Mouse (Mus musculus): Measurements from ENCODE around the gene Trpm4.
"Not testable (repeated sequence)": the region's sequence is repeated elsewhere in the genome, so short reads cannot be mapped to it uniquely, and the experiment has no call there.

The Trpm4 gene

DNA sequence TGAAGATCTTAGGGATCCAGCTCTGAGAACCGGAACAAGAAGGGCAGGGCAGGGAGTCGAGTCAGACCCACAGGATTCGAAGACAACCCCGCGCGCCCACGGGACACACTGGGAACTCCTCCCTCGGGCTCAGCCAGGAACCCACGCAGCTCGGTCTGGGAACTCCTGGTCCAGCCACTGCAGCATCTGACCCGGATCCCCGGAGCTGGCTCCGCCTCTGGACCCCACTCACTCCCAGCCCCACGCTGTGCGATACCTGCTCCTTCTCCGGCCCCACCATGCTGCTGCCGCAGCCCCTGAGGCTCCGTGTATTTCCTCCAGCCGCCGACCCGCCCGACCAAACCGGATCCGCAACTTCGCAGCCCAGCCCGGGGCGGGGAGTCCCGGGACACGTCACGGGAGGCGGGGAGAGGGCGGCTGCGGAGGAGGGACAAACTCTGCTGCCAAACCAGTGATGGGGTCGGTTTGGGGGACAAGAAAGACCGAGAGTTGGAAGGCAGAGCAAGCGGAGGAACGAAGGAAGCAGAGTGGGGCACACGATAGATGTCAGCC, at the start of gene Trpm4:
Gene Trpm4, minus strand, starts transcription at position 350 of the 552 bp plus-strand sequence.
- peak; percentile 76 to 77 for DNase-seq

DNA sequence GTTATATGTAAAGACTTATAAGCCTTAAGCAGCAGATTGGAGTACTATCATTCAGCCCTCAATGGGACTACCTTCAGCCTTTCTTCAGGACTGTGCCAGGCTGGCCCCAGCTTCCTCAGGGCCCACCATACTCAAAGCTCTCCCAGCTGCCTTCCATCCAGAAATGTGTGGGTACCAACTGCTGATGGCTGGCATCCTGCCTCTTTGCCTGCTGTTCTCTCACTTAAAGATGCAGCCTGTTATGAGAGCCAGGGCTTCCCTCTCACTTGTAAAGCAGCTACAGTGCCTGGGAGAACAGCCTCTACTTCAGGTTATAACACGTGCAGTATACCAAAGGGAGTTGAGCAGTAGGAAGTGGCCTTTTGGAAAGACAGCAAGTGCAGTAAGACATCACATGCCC, 42.5 kb upstream of the Trpm4 start:
- DNase-seq = no peak

DNA sequence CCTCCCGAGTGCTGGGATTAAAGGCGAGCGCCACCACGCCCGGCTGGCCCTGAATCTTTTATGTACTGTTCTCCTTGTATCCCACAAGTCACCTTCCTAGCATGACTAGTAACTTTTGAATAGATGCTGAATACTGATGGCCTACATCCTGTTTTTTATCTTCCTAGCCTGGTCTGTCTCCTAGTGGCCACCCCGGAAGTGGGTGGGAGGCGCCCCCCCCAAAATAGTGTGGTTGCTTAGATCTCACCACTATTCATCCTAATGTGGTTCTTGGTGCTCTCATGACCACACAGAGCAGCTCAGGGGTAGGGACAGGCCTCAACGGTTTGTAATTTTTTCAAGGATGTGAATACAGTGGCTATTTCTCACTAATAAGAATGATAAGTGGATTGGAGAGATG, 41.0 kb upstream of the Trpm4 start:
- no peak for DNase-seq

DNA sequence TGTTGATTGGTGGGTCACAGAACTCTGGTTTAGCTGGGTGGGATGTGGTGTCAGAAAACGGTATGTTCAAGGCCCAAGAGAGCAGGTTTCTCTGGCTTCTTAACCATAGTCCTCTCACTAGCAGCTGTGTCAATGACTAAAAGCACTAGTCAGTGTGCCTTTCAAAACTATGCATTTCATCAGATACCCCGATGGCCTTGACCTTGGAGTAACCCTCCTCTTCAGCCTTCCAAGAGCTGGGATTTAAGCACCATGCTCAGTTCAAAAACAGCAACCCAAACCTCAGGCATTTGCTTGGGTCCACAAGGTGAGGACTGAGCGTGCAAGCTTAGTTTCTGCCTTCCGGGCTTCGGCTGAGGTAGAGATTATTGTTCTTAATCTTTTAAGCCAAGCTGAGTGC, 38.8 kb upstream of the Trpm4 start:
- no peak for DNase-seq

DNA sequence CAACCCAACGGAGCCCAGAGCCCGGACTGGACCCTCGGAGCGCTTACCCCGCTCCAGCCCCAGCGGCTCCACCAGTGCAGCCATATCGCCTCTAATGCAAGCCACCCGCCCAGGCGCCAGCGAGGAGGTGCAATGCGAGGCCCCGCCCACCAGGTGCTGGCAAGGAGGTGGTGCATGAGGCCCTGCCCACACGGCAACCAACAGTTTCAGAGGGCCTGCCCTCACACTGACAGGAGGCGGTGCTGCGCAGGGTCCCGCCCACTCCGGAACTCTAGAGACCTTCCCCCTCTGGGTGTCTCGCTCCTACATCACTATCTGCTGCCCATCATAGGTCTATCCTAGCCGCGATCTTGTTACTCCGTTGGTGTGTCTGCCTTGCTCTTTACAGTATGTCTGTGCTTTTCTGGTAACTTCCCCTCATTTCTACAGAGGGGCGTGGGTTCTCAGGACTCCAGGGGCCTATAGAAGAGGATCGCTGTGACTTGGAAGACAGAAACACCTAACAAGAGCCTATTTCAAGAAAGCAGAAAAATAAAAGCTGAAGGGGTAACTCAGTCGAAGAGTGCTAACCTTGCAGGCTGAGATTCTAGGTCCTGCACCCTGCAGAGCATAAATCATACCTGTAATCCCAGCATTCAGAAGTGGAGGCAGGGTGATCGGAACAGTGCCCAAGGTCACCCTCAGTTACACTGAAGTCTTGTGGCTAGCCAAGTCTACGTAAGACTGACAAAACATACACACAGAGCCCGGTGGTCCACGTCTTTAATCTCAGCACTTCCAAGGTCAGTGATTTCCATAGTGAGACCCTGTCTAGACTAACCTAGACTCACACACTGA, 37.1 kb upstream of the Trpm4 start, which contains the start of gene Lin7b:
Gene Lin7b, minus strand, starts transcription at position 109 of the 837 bp plus-strand sequence.
- DNase-seq = peak; percentile 81 to 85

DNA sequence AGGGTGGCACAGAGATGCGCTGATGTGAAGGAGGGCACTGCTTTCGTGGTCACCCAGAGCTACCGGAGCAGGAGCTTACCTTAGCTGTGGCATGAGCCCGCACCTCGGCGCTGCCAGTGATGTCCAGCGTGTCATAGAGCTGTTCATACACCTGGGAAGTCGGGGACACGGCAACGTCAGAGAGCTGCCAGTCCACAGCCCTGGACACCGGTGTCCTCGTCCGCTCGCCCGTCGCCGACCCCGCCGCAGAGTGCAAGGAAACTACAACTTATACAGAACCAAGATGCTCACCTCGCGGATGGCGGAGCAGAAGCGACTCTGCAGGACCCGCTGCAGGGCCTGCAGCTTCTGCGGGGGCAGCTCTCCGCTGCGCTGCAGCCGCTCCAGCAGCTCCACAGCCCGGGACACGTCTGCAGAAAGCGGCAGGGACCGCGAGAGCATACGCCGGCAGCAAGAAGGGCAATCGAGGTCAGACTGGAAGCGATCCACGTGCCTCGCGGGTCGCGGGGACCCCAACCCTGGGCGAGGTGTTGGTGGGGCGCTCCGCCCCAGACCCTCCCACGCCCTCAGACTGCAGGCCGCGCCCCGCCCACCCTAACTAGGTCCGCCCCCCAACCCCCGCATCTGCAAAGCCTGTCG, 36.4 kb upstream of the Trpm4 start:
- no peak for DNase-seq

DNA sequence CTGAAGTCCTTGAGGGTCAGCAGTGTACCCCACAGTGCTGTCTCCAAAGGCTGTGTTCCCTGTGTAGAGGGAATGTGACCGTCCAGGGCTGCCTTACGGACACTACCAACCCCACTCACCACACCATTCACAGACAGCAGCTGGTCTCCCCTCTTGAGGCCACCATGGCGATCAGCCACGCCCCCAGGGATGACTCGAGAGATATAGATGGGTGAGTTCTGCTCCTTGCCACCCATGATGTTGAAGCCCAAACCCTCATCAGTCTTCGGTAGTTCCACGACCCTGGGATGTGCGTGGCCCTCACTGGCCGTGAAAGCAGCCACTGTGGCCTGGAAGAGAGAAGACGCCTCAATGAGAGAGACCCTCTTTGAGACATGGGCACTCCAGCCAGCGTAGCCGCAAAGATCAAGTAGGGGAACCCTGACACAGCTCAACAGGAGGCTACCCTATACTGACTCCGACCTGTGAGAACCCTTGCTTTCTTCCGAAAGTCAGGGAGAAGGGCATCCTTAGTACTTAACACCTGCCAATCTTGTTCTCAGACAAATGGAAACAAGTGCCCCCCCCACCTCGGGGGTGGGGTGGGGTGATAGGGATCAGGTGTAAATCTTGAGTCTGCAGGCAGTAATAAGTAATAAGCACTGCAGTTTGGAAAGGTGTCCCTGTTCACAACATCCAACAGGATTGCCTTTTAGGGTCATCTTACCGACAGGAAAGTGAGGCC, 35.6 kb upstream of the Trpm4 start:
- DNase-seq = no peak

DNA sequence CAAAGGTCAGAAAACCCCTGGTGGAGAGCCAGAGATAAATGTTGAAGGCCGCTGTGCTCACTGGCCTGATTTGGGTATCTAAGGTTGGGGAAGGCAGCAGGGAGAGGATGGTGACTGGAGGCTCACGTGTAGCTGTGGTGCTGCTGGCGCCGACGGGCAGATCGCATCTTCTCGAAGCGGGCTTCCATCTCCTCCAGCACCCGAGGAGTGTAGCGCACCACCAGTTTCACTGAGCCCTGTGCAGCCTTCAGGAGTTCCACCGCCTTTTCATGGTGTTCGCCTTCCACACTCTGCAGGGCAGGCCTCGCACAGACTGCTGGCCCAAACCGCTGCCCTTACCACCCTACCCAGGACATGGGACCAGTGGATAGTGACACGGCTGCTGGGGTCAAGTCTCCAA, 34.6 kb upstream of the Trpm4 start:
- DNase-seq = no peak

DNA sequence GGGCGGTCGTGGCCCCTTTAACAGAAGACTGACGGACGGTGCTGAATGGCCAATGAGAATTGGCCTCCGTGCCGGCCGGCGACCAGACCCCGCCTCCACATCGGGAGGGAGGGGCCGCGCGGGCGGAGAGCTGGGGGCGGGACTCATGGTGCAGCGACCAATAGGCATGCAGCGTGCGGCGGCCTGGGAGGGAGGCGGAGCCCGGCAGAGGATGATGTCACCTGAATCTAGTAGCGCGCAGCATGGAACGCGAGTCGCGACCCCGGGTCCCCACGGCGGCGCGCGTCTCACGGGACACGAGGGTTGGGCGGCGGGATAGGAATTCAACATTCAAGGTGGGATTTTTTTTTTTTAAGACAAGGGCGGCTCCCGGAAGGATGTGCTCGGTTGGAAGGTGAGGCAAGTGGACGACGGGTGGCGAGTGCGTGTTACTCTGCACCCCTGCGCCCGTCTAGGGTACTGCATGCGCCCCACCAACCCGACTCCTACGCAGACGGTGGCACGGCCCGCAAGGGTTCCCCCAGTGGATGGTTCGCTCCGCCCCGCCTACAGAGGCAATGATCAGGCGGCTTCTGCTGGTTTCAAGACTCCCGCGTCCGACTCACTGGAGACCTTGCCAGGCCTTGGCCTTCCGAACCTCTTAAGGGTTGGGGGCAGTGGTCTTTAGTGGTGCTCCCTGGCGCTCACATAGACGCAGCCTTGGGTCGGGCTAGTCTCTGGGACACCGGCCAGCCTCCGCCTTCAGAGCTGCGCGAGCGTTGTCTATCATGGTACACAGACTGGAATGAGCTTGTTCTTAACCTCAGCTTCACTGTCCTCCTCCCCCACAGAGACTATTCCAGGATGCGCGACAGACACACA, 33.7 kb upstream of the Trpm4 start:
- DNase-seq = peak; percentile 93

DNA sequence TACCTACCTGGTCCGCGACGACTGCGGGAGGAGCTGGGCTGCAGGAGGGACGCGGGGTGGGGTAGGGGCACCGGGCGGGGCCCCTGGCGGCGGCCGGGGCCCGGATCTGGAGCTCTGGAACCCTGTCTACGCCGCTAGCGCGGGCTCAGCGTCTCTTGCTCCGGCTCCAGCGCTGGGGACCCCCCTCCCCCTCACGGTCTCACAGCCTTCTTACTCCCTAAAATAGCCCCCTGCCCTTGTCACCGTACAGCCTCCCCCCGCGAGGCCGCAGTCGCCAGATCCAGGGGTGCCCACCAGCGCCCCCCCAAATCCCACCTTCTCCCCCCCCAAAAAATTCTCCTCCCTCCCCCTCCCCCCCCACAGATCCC, 33.1 kb upstream of the Trpm4 start, which contains the start of gene Ppfia3:
Gene Ppfia3, minus strand, starts transcription at position 368 of the 368 bp plus-strand sequence.
- no peak for DNase-seq

DNA sequence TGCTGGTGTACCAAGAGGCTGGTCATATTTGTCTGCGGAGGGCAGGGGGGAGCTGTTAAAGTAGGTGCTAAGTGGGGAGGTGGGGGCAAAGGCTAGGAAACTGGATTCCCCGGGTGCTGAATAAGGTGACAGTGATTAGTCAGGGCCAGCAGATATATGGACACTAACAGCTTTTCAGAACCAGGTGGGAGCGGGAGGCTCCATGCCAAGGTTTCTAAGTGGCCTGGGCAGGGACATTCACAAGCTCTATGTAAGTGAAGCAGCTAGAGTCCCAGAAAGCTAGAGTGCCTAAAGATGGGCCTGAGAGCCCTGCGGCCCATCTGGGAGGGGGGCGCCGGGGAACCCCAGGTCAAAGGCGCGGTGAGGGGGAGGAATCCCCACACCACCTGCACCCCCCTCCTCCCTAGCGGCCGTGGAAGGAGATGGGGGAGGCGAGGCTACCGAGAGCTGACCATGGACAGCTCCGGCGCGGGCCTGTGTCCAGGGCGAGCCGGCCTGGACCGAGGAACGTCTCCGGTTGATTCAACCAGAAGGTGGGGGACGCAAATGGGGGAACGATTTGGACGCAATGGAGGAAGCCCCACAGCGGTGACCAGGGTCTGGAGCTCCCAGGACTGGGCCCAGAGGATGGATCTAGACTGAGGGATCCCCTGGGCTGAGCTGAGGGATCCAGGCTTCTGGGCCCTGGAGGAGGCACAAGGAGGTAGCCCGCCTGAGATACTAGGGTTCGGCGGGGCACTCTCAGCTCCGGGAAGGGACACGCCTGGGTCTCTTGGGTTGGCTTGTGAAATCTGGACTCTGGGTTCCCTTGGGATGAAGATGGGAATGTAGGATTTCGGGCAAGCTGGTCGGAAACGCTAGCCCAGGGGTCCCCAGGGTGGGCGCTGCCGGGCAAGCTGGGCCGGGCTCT, 32.4 kb upstream of the Trpm4 start:
- DNase-seq = no peak

DNA sequence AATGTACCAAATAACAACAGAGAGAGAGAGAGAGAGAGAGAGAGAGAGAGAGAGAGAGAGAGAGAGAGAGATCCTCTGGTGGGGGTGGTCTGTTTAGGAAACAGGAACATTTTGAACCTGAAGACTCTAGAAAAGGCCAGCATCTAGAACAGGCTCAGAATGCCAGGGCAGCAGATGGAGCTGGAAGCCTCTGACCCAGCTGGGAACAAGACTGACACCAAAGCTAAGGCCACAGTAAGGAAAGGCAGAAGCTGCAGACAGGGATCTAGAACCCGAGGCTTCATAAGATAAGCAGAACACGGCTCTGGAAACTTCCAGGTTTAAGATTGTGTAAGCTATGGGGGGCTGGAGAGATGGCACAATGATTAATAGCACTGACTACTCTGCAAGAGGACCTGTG, 30.4 kb upstream of the Trpm4 start:
- DNase-seq = no peak

DNA sequence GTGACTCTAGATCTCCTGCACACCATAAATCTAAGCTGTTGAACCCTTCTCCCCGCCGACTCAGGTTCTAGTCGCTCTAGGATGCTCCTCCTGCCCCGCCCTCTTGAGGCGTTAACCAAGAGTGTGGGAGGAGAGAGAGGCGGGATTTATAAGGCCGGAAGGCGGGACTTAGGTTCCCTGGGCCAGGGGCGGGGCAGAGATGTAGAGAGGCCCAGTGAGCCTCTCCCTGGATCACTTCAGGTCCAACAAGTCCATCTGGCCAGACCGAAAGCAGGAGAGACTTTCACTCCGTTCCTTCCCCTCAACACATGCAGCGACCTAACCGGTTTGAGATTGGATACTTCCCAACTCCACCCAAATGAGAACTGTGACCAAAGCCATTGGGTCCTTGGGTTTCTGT, 29.2 kb upstream of the Trpm4 start:
- no peak for DNase-seq

DNA sequence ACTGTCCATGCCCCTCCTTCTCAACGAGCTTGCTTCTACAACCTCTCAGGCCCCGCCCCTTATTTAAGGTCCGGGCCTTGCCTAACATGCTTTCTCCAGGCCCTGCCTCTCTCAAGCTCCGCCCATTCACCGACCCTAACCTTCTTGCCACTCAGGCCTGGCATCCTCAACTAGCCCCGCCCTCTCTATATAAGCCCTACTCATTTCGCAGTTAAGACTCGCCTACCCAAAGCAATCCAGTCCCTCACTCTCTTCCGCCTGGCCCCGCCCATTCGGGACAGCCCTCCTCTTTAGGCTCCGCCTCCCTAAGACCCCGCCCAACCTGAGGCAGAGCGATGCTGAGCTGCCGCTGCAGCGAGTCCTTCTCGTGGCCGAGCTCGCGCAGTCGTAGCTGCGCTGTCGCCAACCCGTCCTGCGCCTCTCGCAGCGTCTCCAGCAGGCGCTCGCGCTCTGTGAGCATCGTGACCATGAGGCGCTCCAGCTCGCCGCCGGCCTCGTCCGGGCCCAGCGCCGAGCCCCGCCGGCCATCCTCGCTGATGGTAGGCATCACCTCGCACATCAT, 27.7 kb upstream of the Trpm4 start:
- DNase-seq = peak in 1 of 2 experiments; percentile 65

DNA sequence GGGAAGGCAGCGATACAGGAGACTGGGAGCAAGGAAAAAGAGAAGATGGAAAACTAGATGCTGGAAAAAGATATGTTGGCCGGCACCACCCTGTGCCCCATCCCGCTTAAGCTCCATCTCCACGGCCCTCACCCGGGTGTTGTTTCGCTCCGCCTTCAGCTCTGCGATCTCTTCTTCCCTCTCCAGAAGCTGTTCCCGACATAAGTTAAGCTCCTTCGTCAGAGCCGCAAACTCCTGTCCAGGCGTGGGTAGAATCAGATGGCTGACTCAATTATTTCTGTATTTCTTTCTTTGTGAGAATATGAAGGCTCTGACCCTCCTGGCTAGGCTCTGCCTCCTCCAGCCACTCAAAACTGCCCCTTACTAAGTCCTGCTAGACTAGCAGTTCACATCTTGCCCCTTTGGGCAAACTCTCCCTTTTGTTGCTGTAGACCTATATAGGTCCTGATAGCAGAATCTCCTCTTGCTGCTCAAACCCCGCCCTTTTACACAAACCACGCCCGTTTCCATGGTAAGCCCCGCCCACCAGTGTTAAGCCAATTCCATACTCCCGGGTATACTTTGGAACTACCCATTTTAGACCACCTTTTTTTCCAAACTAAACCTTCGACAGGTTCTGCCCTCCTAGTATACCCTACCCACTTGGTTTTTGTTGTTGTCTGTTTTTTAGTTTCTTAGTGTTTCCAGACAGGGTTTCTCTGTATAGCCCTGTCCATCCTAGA, 27.0 kb upstream of the Trpm4 start:
- DNase-seq = no peak

DNA sequence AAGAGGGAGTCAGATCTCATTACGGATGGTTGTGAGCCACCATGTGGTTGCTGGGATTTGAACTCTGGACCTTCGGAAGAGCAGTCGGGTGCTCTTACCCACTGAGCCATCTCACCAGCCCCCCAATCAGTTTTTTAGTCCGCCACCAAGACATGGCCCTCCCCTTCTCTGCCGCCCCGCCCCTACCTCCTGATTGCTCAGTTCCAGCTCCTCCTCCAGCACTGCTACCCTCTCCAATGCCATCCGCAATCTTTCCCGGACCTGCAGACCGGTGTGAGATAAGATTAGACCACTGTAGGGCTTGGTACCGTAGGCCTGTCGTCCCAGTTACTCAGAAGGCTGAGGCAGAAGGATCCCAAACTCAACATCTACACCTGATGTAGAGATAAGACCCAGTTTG, 25.5 kb upstream of the Trpm4 start:
- not testable (repeated sequence) for DNase-seq

DNA sequence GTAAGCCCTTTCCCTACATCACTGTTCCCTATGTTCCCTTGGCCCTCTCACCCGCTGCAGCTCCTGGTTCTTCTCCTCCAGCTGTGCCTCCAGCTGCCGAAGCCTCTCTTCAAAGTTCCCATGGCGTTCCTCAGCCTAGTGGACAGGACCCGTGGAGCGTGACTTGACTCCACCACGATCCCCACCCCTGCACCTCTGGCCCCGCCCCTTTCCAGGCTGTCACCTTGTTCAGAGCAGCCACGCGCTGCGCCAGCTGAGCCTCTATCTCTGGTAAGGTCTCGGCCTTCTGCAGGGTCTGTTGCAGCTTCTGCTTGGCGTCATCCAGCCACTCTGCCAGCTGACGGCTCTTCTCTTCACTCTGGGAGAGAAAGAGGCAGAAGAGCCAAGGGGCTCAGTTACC, 22.5 kb upstream of the Trpm4 start:
- DNase-seq = no peak

DNA sequence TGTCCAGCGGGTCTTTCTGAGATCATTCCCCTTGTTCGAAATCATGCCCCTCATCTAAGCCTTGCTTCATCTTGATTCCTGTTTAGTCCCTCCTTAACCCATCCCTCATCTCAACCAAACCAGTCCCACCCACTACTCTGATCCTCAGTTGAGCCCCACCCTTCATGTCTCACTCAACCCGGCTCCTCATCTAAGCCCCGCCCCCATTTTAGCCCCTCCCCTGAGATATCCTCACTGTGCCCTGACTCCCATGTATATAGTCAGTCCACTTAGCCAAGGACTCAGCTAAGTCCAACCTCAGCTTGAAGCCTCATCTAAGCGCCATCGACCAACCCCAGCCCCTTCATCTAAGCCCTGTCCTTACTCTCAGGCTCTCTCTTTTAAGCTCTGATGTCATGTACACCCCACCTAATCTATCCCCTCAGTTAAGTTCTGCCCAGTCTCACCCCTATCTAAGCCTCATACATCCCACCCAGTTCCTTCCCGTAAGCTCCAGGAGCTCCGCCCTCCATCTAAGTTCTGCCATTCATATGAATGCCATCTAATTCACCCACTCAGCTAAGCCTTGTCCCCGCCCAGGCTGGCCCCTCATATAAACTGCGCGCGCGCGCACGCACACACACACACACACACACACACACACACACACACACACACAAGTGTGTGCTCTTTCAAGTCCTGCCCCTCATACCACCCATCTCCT, 21.9 kb upstream of the Trpm4 start:
- no peak for DNase-seq

DNA sequence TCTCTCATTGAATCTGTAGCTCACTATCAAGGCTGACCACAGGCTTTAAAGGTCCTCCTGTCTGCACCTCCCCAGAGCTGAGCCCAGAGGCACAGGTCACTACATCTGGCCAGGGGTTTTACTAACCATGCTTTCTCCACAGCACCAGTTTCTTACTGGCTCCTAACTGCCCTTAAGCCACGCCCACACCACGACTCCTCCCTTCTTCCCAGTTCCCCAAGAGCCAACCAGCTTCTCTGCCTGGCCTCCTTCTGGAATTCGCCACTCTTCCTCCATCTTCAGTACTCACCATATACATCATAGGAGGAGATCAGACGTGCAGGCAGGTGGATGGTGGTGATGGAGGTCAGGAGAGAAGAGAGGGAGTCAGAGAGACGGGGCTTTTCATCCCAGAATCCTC, 19.5 kb upstream of the Trpm4 start:
- no peak for DNase-seq

DNA sequence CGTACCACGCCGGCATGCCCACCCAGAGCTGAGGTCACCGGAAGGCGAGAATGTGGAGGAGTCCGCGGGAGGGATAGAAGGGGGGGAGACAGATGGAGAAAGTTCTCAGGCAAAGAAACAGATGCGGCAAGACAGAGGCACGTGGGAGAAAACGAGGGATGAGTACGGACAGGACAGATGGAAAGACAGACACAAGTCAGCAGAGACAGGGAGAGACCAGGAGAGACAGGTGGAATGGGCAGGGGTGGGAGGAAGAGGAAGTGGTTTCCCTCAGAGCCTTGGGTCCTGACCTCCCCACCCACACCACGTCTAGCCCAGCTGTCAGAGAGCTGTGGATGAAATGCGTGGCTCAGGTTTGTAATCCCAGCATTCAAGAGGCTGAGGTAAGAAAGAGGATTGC, 13.3 kb upstream of the Trpm4 start:
- DNase-seq = no peak
